Mouse (Mus musculus) ES-E14 (cell line): Measurements from ENCODE around the gene Fras1.

Source experiments
- HCFC1 ChIP-seq: IDR thresholded peaks from 2 replicates; pipeline ENCODE4 v1.6.1; 2012; ENCODE audit warnings: low read length, inconsistent platforms, borderline replicate concordance; ENCODE audit not compliant: insufficient read depth
- MAFK ChIP-seq: IDR thresholded peaks from 2 replicates; pipeline ENCODE4 v1.6.1; 2014; ENCODE audit warnings: mild to moderate bottlenecking, low read depth, low read length, inconsistent platforms; ENCODE audit not compliant: insufficient read depth
- ZC3H11A ChIP-seq: IDR thresholded peaks from 2 replicates; pipeline ENCODE4 v1.6.1; 2012; ENCODE audit warnings: low read depth, mild to moderate bottlenecking, inconsistent platforms, low read length, borderline replicate concordance
- ZNF384 ChIP-seq: IDR thresholded peaks from 2 replicates; pipeline ENCODE4 v1.6.1; 2012; ENCODE audit warnings: low read depth, low read length, inconsistent platforms

DNA sequence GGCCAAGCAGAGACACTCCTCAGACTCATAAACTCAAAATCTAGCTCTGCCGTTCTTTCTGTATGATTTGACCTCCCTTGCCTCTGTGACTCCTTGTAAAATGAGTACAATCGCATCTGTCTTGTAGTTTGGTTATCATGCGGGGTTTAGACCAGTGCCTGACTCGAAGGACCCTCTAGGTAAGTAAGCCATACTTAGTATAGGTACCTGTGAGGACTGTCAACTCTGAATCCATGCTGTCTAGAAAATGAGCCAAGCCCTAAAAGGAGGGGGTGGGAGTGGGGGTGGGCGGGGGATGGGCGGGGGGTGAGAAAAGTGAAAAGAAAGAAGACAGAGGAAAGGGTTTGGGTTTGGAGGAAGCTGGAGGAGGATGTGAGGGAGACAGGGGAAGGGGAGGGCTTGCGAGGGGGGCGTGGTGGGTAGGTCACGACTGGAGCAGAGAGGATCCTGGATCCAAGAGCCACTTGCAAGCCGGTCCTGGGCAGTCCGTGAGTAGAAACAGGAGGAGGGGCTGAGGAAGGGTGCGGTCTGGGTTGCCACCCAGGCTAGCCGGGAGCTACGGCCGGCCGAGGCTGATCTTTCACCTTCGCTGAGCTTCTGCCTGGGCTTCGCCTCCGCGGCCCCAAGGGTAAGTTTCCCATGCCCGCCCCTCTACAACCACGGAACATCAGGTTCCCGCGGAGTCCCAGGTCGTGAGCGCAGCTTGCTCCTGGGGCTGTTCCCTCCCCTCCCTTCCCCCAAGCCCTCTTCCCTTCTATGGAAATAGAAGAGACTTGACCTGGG is 419.4 kb downstream of the Fras1 start, which contains the start of gene Anxa3:
- TF ChIP-seq ZC3H11A (no peak), HCFC1 (no peak), MAFK (no peak), ZNF384 (no peak)
